Mouse (Mus musculus): ENCODE results near the gene Sstr4.

GRCm38 (mm10) chr2:148421112-148421511 is 26.0 kb downstream of the Sstr4 start:
- no peak for TF ChIP-seq GATA1 (IDR thresholded peaks at IDR 0.05; ENCODE audit: low read length)
- no peak for TF ChIP-seq TAL1 (IDR thresholded peaks at IDR 0.05; ENCODE audit: low read length)
